Mouse (Mus musculus): ENCODE results near the gene Ank2. TPM values are rescaled to one million over a fixed set of nuclear protein-coding genes. Genes with fewer than 3 reads are reported as not detected.

Ank2 gene
- polyA plus RNA-seq, 1 experiment from 2014 or later, result 5.1 TPM

GRCm38 (mm10) chr3:127363512-127363911 lies 135.6 kb downstream of the Ank2 start:
- H3K9me3 ChIP-seq (ENCODE audit: low read length), result no peaks in the 10 kb centered on the region
- no peak overlapping the region for H3K4me2 ChIP-seq (ENCODE audit: low read depth, low read length)
- no peaks in the 10 kb centered on the region for H3K4me1 ChIP-seq (ENCODE audit: insufficient read depth)
- no peak for ATAC-seq
- no peak for TF ChIP-seq CTCF (IDR thresholded peaks at IDR 0.05; ENCODE audit: low read depth)
- TF ChIP-seq EP300 (IDR thresholded peaks at IDR 0.05; ENCODE audit: low read depth), result no peak
- no peaks in the 10 kb centered on the region for H3K27me3 ChIP-seq (ENCODE audit: insufficient read depth, low read length)
- no peak overlapping the region for H3K4me3 ChIP-seq (ENCODE audit: low read depth, low read length)
- 86% methylated on average over 15 of the region's 15 CpGs for WGBS (ENCODE audit: insufficient replicate concordance)
- no peak overlapping the region for H3K9ac ChIP-seq (replicated peaks)
- no peaks in the 10 kb centered on the region for H3K36me3 ChIP-seq (replicated peaks; ENCODE audit: insufficient read depth, low read length)
- no peak overlapping the region for H3K27ac ChIP-seq (ENCODE audit: low read depth)
- no peak for DNase-seq

- no peaks in the 10 kb centered on the region for H3K36me3 ChIP-seq (replicated peaks; ENCODE audit: insufficient read depth, low read length)
- H3K27me3 ChIP-seq (ENCODE audit: insufficient read depth, low read length), result no peaks in the 10 kb centered on the region
- no peak overlapping the region for H3K27ac ChIP-seq (ENCODE audit: low read depth)
- 78% methylated on average over 9 of the region's 9 CpGs for WGBS (ENCODE audit: insufficient replicate concordance)
- H3K4me1 ChIP-seq (ENCODE audit: insufficient read depth), result no peaks in the 10 kb centered on the region
- TF ChIP-seq EP300 (IDR thresholded peaks at IDR 0.05; ENCODE audit: low read depth), result no peak
- no peak for TF ChIP-seq CTCF (IDR thresholded peaks at IDR 0.05; ENCODE audit: low read depth)
- no peaks in the 10 kb centered on the region for H3K9me3 ChIP-seq (ENCODE audit: low read length)
- no peak overlapping the region for H3K4me3 ChIP-seq (ENCODE audit: low read depth, low read length)
- DNase-seq (no peak), ATAC-seq (no peak)
- no peak overlapping the region for H3K4me2 ChIP-seq (ENCODE audit: low read depth, low read length)
- no peak overlapping the region for H3K9ac ChIP-seq (replicated peaks)
Measured at GRCm38 (mm10) chr3:127362611-127363393, 136.3 kb downstream of the Ank2 start.

- 77% methylated on average over 8 of the region's 8 CpGs for WGBS (ENCODE audit: insufficient replicate concordance)
- H3K27ac ChIP-seq (ENCODE audit: low read depth), result no peak overlapping the region
- H3K4me3 ChIP-seq (ENCODE audit: low read depth, low read length), result no peak overlapping the region
- no peak overlapping the region for H3K9ac ChIP-seq (replicated peaks)
- ATAC-seq (no peak), DNase-seq (no peak)
- no peaks in the 10 kb centered on the region for H3K9me3 ChIP-seq (ENCODE audit: low read length)
- H3K4me1 ChIP-seq (ENCODE audit: insufficient read depth), result no peaks in the 10 kb centered on the region
- H3K27me3 ChIP-seq (ENCODE audit: insufficient read depth, low read length), result no peaks in the 10 kb centered on the region
- H3K4me2 ChIP-seq (ENCODE audit: low read depth, low read length), result no peak overlapping the region
- TF ChIP-seq EP300 (IDR thresholded peaks at IDR 0.05; ENCODE audit: low read depth), result no peak
- no peak for TF ChIP-seq CTCF (IDR thresholded peaks at IDR 0.05; ENCODE audit: low read depth)
- H3K36me3 ChIP-seq (replicated peaks; ENCODE audit: insufficient read depth, low read length), result no peaks in the 10 kb centered on the region
Measured at GRCm38 (mm10) chr3:127361846-127362245, 137.3 kb downstream of the Ank2 start.

GRCm38 (mm10) chr3:127361384-127361783 lies 137.8 kb downstream of the Ank2 start:
- Histone ChIP-seq H3K27me3 (ENCODE audit: insufficient read depth, low read length) (no peaks in the 10 kb centered on the region), H3K9ac (replicated peaks) (no peak overlapping the region), H3K27ac (ENCODE audit: low read depth) (no peak overlapping the region), H3K36me3 (replicated peaks; ENCODE audit: insufficient read depth, low read length) (no peaks in the 10 kb centered on the region), H3K9me3 (ENCODE audit: low read length) (no peaks in the 10 kb centered on the region), H3K4me1 (ENCODE audit: insufficient read depth) (no peaks in the 10 kb centered on the region), H3K4me2 (ENCODE audit: low read depth, low read length) (no peak overlapping the region), H3K4me3 (ENCODE audit: low read depth, low read length) (no peak overlapping the region)
- ATAC-seq (no peak), DNase-seq (no peak)
- TF ChIP-seq EP300 (IDR thresholded peaks at IDR 0.05; ENCODE audit: low read depth), result no peak
- no peak for TF ChIP-seq CTCF (IDR thresholded peaks at IDR 0.05; ENCODE audit: low read depth)
- WGBS (ENCODE audit: insufficient replicate concordance), result 65% methylated on average over 5 of the region's 5 CpGs

GRCm38 (mm10) chr3:127355252-127355651 lies 143.9 kb downstream of the Ank2 start:
- no peaks in the 10 kb centered on the region for H3K9me3 ChIP-seq (ENCODE audit: low read length)
- H3K36me3 ChIP-seq (replicated peaks; ENCODE audit: insufficient read depth, low read length), result no peaks in the 10 kb centered on the region
- DNase-seq (no peak), ATAC-seq (peak; percentile 62)
- H3K4me1 ChIP-seq (ENCODE audit: insufficient read depth), result no peaks in the 10 kb centered on the region
- no peak overlapping the region for H3K4me2 ChIP-seq (ENCODE audit: low read depth, low read length)
- H3K27me3 ChIP-seq (ENCODE audit: insufficient read depth, low read length), result no peaks in the 10 kb centered on the region
- 21% methylated on average over 5 of the region's 5 CpGs for WGBS (ENCODE audit: insufficient replicate concordance)
- 0 out of 2 replicates have a peak overlapping the region, but pooled peaks have one; percentile 16 for H3K27ac ChIP-seq (ENCODE audit: low read depth)
- H3K9ac ChIP-seq (replicated peaks), result no peak overlapping the region
- TF ChIP-seq EP300 (IDR thresholded peaks at IDR 0.05; ENCODE audit: low read depth) (no peak), CTCF (IDR thresholded peaks at IDR 0.05; ENCODE audit: low read depth) (no peak)
- H3K4me3 ChIP-seq (ENCODE audit: low read depth, low read length), result no peak overlapping the region

GRCm38 (mm10) chr3:127350602-127351362 lies 148.4 kb downstream of the Ank2 start:
- no peaks in the 10 kb centered on the region for H3K36me3 ChIP-seq (replicated peaks; ENCODE audit: insufficient read depth, low read length)
- 81% methylated on average over 9 of the region's 9 CpGs for WGBS (ENCODE audit: insufficient replicate concordance)
- no peak for TF ChIP-seq EP300 (IDR thresholded peaks at IDR 0.05; ENCODE audit: low read depth)
- TF ChIP-seq CTCF (IDR thresholded peaks at IDR 0.05; ENCODE audit: low read depth), result no peak
- no peak overlapping the region for H3K4me3 ChIP-seq (ENCODE audit: low read depth, low read length)
- no peaks in the 10 kb centered on the region for H3K27me3 ChIP-seq (ENCODE audit: insufficient read depth, low read length)
- ATAC-seq (no peak), DNase-seq (no peak)
- H3K4me1 ChIP-seq (ENCODE audit: insufficient read depth), result no peaks in the 10 kb centered on the region
- no peak overlapping the region for H3K27ac ChIP-seq (ENCODE audit: low read depth)
- no peak overlapping the region for H3K4me2 ChIP-seq (ENCODE audit: low read depth, low read length)
- H3K9me3 ChIP-seq (ENCODE audit: low read length), result no peaks in the 10 kb centered on the region
- H3K9ac ChIP-seq (replicated peaks), result no peak overlapping the region

All from liver, postnatal 0 days (tissue).